ENCODE assay signal across 18 mouse cellular contexts in the genomic region with DNA sequence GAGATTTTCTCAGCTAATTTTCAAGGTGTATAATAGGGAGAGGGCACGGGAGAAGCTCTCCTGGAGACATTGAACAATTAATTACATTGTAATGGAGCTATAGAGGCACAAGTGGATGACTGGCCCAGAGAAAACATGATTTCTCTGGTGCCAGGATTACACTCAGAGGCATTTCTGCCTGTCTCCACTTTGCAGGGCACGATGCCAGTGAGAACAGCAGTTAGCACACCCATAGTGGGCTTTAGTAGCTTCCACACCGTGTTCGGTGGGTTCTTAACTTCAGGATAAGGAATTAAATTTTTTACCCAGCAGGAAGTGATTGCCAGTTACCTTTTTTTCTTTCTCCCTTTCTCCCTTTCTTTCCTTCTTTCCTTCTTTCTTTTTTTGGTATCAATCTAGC. TPM values are rescaled to one million over a fixed set of nuclear protein-coding genes. Genes with fewer than 3 reads are reported as not detected.
DNase-seq lines count a peak whose midpoint lies in the region.
"Had no signal": no experiment of that assay in that cellular context is flagged by ENCODE, and none has a peak within 500 bp of the region (broad histone marks: within the 10 kb centered on the region; RNA-seq: fewer than 3 reads in every experiment).

No protein-coding gene starts in this region.

- peak; percentile 62 to 71 for DNase-seq in cerebellum, postnatal 14 days
- no peak for DNase-seq in cerebellum, adult 11 months
- DNase-seq in heart, adult 11 months, result peak; percentile 33
- DNase-seq in heart, adult 9 months (ENCODE audit: low spot score in 2 of 2), result no peak
- peak; percentile 42 for DNase-seq in left cerebral cortex, postnatal 4 days
- DNase-seq in left cerebral cortex, adult 9 months (ENCODE audit: low spot score in 2 of 2), result no peak
- DNase-seq in right cerebral cortex, postnatal 4 days, result peak; percentile 60
- DNase-seq in right cerebral cortex, postnatal 36 days (ENCODE audit: low spot score in 2 of 2), result no peak
- DNase-seq: adrenal gland, adult 8-10 months; cerebellum, adult 18-20 months; gastrocnemius, postnatal 25 days; heart, adult 18-20 months; heart, postnatal 4 days; kidney, adult 9 months; kidney, postnatal 10 days; lung, postnatal 36 days; thymus, adult 18-20 months; thymus, postnatal 25 days had no signal

- intact Hi-C loops in left cerebral cortex, postnatal 4 days (cut with DNase I), result no loop called here

RNA-seq across cellular contexts. Expression of a gene that starts 48.9 kb away (rescaled TPM):
- 1 to 10 TPM; 5.5 to 6.6 TPM for total RNA-seq in left cerebral cortex, postnatal 4 days (2021)

RNA-seq across cellular contexts. Expression of a gene that starts 49.0 kb away (rescaled TPM):
- 10 to 100 TPM; 34.9 to 41.2 TPM for total RNA-seq in left cerebral cortex, postnatal 4 days (2021)

Comparison
In these comparisons a context has a peak if more than half of its experiments do, and no peak if none do; other contexts are left out.
1. DNase-seq: peak in cerebellum, postnatal 14 days (2 of 2), heart, adult 11 months (single experiment), left cerebral cortex, postnatal 4 days (single experiment) and right cerebral cortex, postnatal 4 days (single experiment); none in cerebellum, adult 11 months (single experiment), heart, adult 9 months (0 of 2), left cerebral cortex, adult 9 months (0 of 2) and right cerebral cortex, postnatal 36 days (0 of 2).